Mouse (Mus musculus) forebrain, embryonic 14.5 days (tissue): ENCODE data around the gene Scel. TPM values are rescaled to one million over a fixed set of nuclear protein-coding genes. Genes with fewer than 3 reads are reported as not detected.

ENCODE experiments used
- ATAC-seq: fragments of 200-750 bp; cut with Nextera tagmentation; 2 replicates; pipeline ENCODE4 v1.8.0; 2017; ENCODE audit warnings: mild to moderate bottlenecking, moderate library complexity
- DNase-seq: peaks from one replicate; pipeline ENCODE4 v3.0.0-alpha.2; 2015; ENCODE audit warnings: low spot score
- H3K27ac ChIP-seq: fragments of 300-500 bp; sonication (generic); 2 replicates; pipeline ENCODE4 v1.5.1; 2014; ENCODE audit warnings: low read depth, mild to moderate bottlenecking, control low read depth, low read length, moderate library complexity
- H3K27me3 ChIP-seq: fragments of 300-500 bp; sonication (generic); replicated peaks from 2 replicates; pipeline ENCODE4 v1.6.1; 2014; ENCODE audit warnings: low read length, control low read depth, mixed read lengths; ENCODE audit not compliant: control insufficient read depth, insufficient read depth
- H3K36me3 ChIP-seq: fragments of 300-500 bp; sonication (generic); 2 replicates; pipeline ENCODE4 v1.6.1; 2014; ENCODE audit warnings: low read length, control low read depth; ENCODE audit not compliant: control insufficient read depth, insufficient read depth
- H3K4me1 ChIP-seq: fragments of 300-500 bp; sonication (generic); 2 replicates; pipeline ENCODE4 v1.6.1; 2014; ENCODE audit warnings: antibody characterized with exemption, low read length, control low read depth; ENCODE audit not compliant: control insufficient read depth, insufficient read depth
- H3K4me2 ChIP-seq: fragments of 300-500 bp; sonication (generic); 2 replicates; pipeline ENCODE4 v1.6.1; 2014; ENCODE audit warnings: mild to moderate bottlenecking, control low read depth, low read length
- H3K4me3 ChIP-seq: fragments of 300-500 bp; sonication (generic); 2 replicates; pipeline ENCODE4 v1.5.1; 2014; ENCODE audit warnings: low read depth, low read length, control low read depth
- H3K9ac ChIP-seq: fragments of 300-500 bp; sonication (generic); 2 replicates; pipeline ENCODE4 v1.6.1; 2014; ENCODE audit warnings: mild to moderate bottlenecking, low read length, control low read depth, moderate library complexity
- H3K9me3 ChIP-seq: fragments of 300-500 bp; sonication (generic); replicated peaks from 2 replicates; pipeline ENCODE4 v1.6.1; 2016; ENCODE audit warnings: low read length, control low read depth, mixed read lengths; ENCODE audit not compliant: control insufficient read depth
- WGBS: fragments of 180-500 bp; shearing (Covaris S2); extraction: QIAGEN DNeasy Blood & Tissue Kit; methylation state at CpG from one replicate; pipeline ENCODE4 v1.1.7; 2014; 5-methylcytosine and 5-hydroxymethylcytosine counted together
- polyA plus RNA-seq: library from polyadenylated mRNA; unstranded; fragments of >200 nt; fragmentation: Nextera tagmentation; extraction: Ambion mirVana; gene quantifications from 2 replicates; pipeline ENCODE4 v1.2.1, GENCODE M21; 2014

The Scel gene
- polyA plus RNA-seq, 1 experiment from 2014 or later, result 0.18 TPM

DNA sequence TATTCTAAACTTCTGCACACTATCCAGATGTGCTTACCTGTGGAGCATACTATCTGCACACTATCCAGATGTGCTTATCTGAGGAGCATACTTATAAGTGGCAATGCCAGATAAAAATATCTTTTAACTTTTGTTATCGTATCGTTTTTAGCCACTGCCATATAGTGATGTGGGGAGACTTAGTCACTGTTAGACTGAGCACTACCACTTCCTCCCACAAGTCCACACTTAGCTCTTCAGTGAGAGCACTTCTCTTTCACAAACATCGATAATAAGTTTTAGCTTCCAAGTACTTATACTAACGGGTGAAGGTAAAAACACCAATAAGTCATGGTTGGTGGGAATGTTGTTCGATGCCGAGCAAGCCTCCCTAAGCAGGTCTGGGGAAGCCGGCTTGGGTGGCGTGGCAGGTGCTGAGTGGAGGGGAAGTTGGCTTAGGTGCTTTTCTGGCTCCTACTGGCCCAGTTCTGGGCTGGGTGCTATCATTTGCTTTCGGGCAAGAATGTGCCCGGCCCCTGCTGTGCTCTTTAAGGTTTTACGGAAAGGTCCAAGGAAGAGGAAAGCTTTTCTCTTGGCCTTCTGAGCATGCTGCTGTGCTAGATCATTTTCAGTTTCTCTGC lies 18.7 kb downstream of the Scel start:
- Histone ChIP-seq H3K36me3 (no peaks in the 10 kb centered on the region), H3K4me1 (no peaks in the 10 kb centered on the region), H3K27me3 (no peaks in the 10 kb centered on the region), H3K9ac (no peak overlapping the region), H3K9me3 (no peaks in the 10 kb centered on the region), H3K27ac (no peak overlapping the region), H3K4me2 (no peak overlapping the region), H3K4me3 (no peak overlapping the region)
- 92% methylated on average over 11 of the region's 11 CpGs for WGBS
- ATAC-seq (no peak), DNase-seq (no peak)

DNA sequence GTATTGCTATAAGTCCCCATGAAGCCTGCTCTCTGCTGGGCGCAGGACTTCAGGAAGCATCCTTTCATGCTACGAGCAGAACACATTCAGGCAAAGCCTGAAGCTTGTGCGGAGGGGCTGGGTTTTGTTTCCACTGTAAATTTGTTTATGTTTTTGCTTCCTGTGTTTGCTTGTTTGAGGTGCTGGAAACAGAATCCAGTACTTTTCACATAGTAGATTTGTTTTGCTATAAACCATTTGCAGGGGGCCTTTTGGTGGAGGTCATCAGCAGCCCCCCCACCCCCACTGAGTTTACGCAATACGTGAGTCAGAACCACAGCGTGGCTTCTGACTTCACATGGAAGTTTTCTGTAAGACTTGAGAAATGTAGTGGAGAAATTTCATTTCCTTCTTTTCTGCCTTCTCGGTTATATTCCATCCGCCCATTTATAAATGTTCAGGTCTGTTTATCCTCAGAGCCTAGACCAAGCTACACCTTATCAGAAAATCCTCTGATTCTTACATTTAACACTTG lies 22.4 kb downstream of the Scel start:
- ATAC-seq (no peak), DNase-seq (no peak)
- no peaks in the 10 kb centered on the region for H3K9me3 ChIP-seq
- H3K4me2 ChIP-seq, result no peak overlapping the region
- H3K4me3 ChIP-seq, result no peak overlapping the region
- WGBS, result 91% methylated on average over 8 of the region's 8 CpGs
- no peak overlapping the region for H3K9ac ChIP-seq
- H3K36me3 ChIP-seq, result no peaks in the 10 kb centered on the region
- H3K27me3 ChIP-seq, result no peaks in the 10 kb centered on the region
- no peak overlapping the region for H3K27ac ChIP-seq
- no peaks in the 10 kb centered on the region for H3K4me1 ChIP-seq

DNA sequence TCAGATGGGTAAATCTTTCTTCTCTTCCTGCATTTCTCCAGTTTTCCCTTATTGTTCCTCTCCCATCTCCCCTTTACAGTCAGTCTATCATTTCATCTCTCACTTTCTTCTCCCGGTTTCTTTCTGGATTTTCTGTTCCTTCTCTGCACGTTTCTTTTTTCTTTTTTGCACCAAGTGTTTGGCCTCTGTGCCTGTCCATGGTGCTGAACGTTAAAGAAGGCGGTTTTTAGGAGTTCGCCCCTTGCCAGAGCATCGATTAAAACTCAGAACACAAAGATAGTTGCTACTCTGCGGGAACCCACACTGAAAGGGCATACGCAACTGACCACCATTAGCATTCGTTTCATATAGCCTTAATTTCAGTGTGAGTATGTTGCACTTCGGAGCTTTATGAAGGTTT lies 23.2 kb downstream of the Scel start:
- H3K36me3 ChIP-seq, result no peaks in the 10 kb centered on the region
- ATAC-seq (no peak), DNase-seq (no peak)
- no peaks in the 10 kb centered on the region for H3K4me1 ChIP-seq
- 38% methylated on average over 10 of the region's 10 CpGs for WGBS
- H3K9ac ChIP-seq, result no peak overlapping the region
- H3K4me2 ChIP-seq, result no peak overlapping the region
- no peaks in the 10 kb centered on the region for H3K9me3 ChIP-seq
- H3K27me3 ChIP-seq, result no peaks in the 10 kb centered on the region
- H3K27ac ChIP-seq, result no peak overlapping the region
- no peak overlapping the region for H3K4me3 ChIP-seq

DNA sequence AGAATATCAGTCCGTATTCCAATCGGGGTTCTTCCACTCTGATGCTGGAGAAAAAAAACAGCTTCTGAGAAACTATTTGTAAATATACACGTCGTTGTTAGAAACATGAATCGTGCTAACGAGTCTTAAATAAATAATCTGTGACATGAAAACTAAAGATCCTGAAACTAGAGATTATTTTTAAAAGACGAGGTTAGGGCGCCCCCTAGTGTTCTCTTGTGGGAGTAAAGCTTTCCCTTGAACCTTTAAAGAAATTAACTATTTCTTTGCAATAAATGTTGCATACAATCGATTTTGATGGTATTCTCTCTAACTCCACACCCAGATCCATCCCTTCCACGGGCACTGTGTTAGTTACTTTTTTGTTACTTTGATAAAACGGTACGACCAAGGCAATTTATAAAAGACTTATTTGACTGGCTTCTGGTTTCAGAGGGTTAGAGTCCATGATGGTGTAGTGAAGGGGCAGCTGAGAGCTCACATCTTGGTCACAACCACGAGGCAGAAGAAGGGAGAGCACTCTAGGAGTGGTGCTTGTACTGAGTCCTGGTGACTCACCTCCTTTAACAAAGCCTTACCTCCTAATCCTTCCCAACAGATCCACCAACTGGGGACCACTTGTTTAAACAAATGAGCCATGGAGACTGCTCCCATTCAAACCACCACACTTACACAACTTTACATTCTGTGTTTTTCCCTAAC lies 24.4 kb downstream of the Scel start:
- H3K4me1 ChIP-seq, result no peaks in the 10 kb centered on the region
- peak overlapping the region; percentile 7; the same call in 1 of the 2 replicates for H3K4me2 ChIP-seq
- H3K9ac ChIP-seq, result no peak overlapping the region
- no peaks in the 10 kb centered on the region for H3K9me3 ChIP-seq
- no peak overlapping the region for H3K27ac ChIP-seq
- 14% methylated on average over 13 of the region's 13 CpGs for WGBS
- H3K36me3 ChIP-seq, result no peaks in the 10 kb centered on the region
- ATAC-seq (peak; percentile 59), DNase-seq (peak; percentile 84)
- no peaks in the 10 kb centered on the region for H3K27me3 ChIP-seq
- no peak overlapping the region for H3K4me3 ChIP-seq

DNA sequence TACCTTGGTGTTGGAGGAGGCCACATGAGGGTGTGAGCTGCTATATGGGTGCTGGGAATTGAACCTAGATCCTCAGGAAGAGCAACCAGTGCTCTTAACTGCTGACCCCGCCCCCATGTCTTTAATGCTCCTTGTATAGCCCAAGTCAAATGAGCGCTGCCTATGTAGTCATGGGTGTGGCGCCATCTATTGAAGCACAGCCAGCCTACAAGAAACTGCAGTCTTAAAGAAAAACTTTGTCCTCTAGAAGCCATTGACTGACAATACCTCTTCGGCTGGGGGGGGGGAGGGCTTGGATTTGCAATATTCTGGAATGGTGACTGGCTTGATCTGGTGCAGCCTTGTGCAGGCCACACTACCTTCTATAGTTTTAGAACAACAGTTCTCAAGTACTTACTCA lies 26.7 kb downstream of the Scel start:
- no peak overlapping the region for H3K4me3 ChIP-seq
- WGBS, result 57% methylated on average over 4 of the region's 4 CpGs
- ATAC-seq (no peak), DNase-seq (no peak)
- H3K27me3 ChIP-seq, result no peaks in the 10 kb centered on the region
- no peaks in the 10 kb centered on the region for H3K9me3 ChIP-seq
- no peaks in the 10 kb centered on the region for H3K4me1 ChIP-seq
- H3K27ac ChIP-seq, result no peak overlapping the region
- no peaks in the 10 kb centered on the region for H3K36me3 ChIP-seq
- H3K4me2 ChIP-seq, result no peak overlapping the region
- H3K9ac ChIP-seq, result no peak overlapping the region

DNA sequence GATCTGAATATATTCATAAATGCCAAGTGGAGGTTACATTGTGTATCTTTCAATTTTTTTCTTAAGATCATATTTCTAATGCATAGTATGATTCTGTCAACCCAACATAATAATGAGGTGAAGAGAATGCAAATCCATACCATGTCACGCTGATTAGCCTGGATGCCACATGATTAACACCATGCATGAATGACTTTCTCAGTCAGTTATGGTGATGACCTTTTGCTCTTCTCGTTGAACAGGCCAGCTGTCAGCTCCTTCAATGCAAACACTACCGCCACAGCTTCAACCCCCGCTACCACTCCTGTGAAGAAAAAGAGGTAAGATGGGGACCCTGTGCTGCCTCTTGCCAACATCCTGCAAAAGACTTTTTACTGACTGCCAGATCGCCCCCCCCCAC lies 28.5 kb downstream of the Scel start:
- no peak for ATAC-seq

DNA sequence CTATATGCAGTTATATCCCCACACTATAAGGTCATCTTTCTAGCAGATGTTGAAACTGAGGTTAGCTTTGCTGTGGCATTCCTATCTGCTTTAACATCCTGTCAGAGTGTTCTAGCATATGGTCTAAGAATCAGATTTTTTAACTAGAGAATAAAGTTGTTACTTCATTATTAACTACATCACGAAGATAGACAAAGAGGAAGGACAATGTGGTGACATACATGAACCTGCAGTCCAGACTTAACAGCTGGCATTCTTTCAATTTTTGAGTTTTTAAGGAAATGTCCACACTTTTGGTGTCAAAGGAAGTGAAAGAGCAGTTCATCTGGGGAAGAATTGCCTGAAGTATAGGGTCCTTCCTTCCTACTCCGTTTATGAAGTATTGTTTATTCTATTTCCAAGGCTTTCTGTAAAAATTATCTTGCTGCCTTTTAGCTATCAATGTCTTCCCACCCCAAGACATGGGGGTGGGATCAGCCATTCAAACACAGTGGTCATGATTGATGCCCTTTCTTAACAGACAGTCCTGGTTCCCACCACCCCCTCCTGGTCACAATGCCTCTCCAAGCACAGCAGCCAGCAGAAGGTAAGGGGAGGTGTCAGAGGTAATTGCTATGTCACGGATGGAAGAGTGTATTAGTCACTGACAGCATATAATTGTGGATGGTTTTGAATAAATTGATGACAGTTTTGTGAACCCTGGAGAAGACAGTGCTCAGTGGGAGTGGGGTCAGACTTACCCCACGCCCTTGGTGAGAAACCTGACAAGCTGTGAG lies 30.4 kb downstream of the Scel start:
- Histone ChIP-seq H3K9ac (no peak overlapping the region), H3K27ac (no peak overlapping the region), H3K27me3 (no peaks in the 10 kb centered on the region), H3K9me3 (no peaks in the 10 kb centered on the region), H3K4me2 (no peak overlapping the region), H3K4me3 (no peak overlapping the region), H3K36me3 (no peaks in the 10 kb centered on the region), H3K4me1 (peaks cover 9% of the 10 kb centered on the region)
- WGBS, result 56% methylated on average over 4 of the region's 4 CpGs
- DNase-seq (no peak), ATAC-seq (peak; percentile 38; the same call in 1 of the 2 replicates)

More for the DNA sequence above, 28.5 kb downstream of the Scel start:
- no peak overlapping the region for H3K4me2 ChIP-seq
- H3K27me3 ChIP-seq, result no peaks in the 10 kb centered on the region
- H3K36me3 ChIP-seq, result no peaks in the 10 kb centered on the region
- 61% methylated on average over 5 of the region's 5 CpGs for WGBS
- no peak for DNase-seq
- H3K9me3 ChIP-seq, result no peaks in the 10 kb centered on the region
- H3K9ac ChIP-seq, result no peak overlapping the region
- peaks cover 9% of the 10 kb centered on the region for H3K4me1 ChIP-seq
- no peak overlapping the region for H3K27ac ChIP-seq
- H3K4me3 ChIP-seq, result no peak overlapping the region

DNA sequence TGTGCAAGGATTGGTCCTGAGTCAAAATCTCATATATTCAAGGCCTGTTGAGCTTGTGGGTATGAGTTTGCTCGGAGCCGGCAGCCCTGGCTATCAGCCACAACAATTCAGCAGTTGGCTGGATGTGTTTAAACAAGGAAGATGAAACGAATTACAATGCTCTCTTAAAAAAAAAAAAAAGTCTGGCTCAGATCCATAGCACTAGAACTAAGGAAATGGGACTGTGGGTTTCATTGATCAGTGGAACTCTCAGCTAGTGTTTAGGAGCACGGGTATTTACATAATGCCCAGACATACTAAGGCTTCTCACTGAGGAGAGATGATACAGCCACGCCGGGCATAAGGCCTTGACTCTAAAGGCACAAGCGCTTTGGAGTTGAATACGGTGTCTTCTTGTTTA lies 32.6 kb downstream of the Scel start:
- Histone ChIP-seq H3K4me1 (peaks cover 9% of the 10 kb centered on the region), H3K4me3 (no peak overlapping the region), H3K4me2 (no peak overlapping the region), H3K36me3 (no peaks in the 10 kb centered on the region), H3K9me3 (no peaks in the 10 kb centered on the region), H3K27ac (peak overlapping the region; percentile 33; the same call in 1 of the 2 replicates), H3K27me3 (no peaks in the 10 kb centered on the region), H3K9ac (no peak overlapping the region)
- ATAC-seq, result no peak
- 44% methylated on average over 8 of the region's 8 CpGs for WGBS
- DNase-seq, result peak; percentile 67
